Mouse (Mus musculus) heart, adult 2 months (tissue): ENCODE results near the gene Frg2f1. TPM values are rescaled to one million over a fixed set of nuclear protein-coding genes. Genes with fewer than 3 reads are reported as not detected.
A peak's percentile ranks its signal among the peaks of the same experiment; 100 is the strongest.
"Not testable (repeated sequence)": the region's sequence is repeated elsewhere in the genome, so short reads cannot be mapped to it uniquely, and the experiment has no call there.

Experiments used
- DNase-seq, 2 experiments: peaks; one replicate each; pipeline ENCODE4 v3.0.0; 2021
- H3K27ac ChIP-seq: fragments of 200-600 bp; 2 replicates; pipeline ENCODE4 v1.8.1; 2022
- H3K27me3 ChIP-seq: fragments of 200-500 bp; 2 replicates; pipeline ENCODE4 v1.6.1; 2012; ENCODE audit warnings: mild to moderate bottlenecking, low read length, inconsistent platforms, mixed read lengths; ENCODE audit not compliant: control insufficient read depth, insufficient read depth
- H3K36me3 ChIP-seq: fragments of 200-500 bp; 2 replicates; pipeline ENCODE4 v1.6.1; 2012; ENCODE audit warnings: low read length, inconsistent platforms; ENCODE audit not compliant: control insufficient read depth, insufficient read depth
- H3K4me1 ChIP-seq: fragments of 200-500 bp; 2 replicates; pipeline ENCODE4 v1.6.1; 2011; ENCODE audit warnings: low read length; ENCODE audit not compliant: control insufficient read depth, insufficient read depth
- H3K4me3 ChIP-seq: fragments of 200-600 bp; 2 replicates; pipeline ENCODE4 v1.8.1; 2022
- H3K79me2 ChIP-seq: fragments of 200-500 bp; replicated peaks from 2 replicates; pipeline ENCODE4 v1.6.1; 2012; ENCODE audit warnings: mild to moderate bottlenecking, inconsistent platforms, low read length, moderate library complexity, mixed read lengths; ENCODE audit not compliant: control insufficient read depth, insufficient read depth
- H3K9ac ChIP-seq: fragments of 200-500 bp; 2 replicates; pipeline ENCODE4 v1.6.1; 2012; ENCODE audit warnings: low read depth, mild to moderate bottlenecking, control low read depth, inconsistent platforms, low read length, mixed read lengths
- CTCF ChIP-seq: fragments of 200-600 bp; IDR thresholded peaks from 2 replicates; pipeline ENCODE4 v1.8.1; 2022; ENCODE audit warnings: antibody characterized with exemption, mild to moderate bottlenecking, moderate library complexity
- EP300 ChIP-seq: fragments of 200-500 bp; IDR thresholded peaks from 2 replicates; pipeline ENCODE4 v1.6.1; 2011; ENCODE audit warnings: low read depth, low read length, control low read depth; ENCODE audit not compliant: insufficient read depth
- POLR2A ChIP-seq: fragments of 200-500 bp; IDR thresholded peaks from 2 replicates; pipeline ENCODE4 v1.6.1; 2011; ENCODE audit warnings: mild to moderate bottlenecking, low read depth, low read length, control low read depth; ENCODE audit not compliant: insufficient read depth
- WGBS: fragments of 180-500 bp; shearing (Covaris S2); methylation state at CpG from one replicate; pipeline ENCODE4 v1.1.7; 2018; 5-methylcytosine and 5-hydroxymethylcytosine counted together
- intact Hi-C: fragments of 180-260 bp; cut with DNase I; formaldehyde crosslinking; loops from one replicate; pipeline ENCODE4 v1.15.1; 2025
- polyA plus RNA-seq: library from polyadenylated mRNA; depleted of rRNA; stranded (reverse); fragments of >200 nt; gene quantifications from 2 replicates; pipeline ENCODE4 v1.2.3, GENCODE M21; 2012
- total RNA-seq, 2 experiments: library from RNA; stranded (reverse); gene quantifications; 2 replicates each; pipeline ENCODE4 v1.2.3; 2021

Gene Frg2f1
- total and polyA plus RNA-seq, 3 experiments: 3.8 to 6.7 (median 6.3) TPM

GRCm38 (mm10) chr4:119563136-119563535 is 23.8 kb upstream of the Frg2f1 start:
- H3K79me2 ChIP-seq: peaks cover 4% of the 10 kb centered on the region
- H3K36me3 ChIP-seq: peaks cover 7% of the 10 kb centered on the region
- H3K4me1 ChIP-seq: peaks cover 3% of the 10 kb centered on the region
- H3K9ac ChIP-seq: no peak overlapping the region
- H3K27ac ChIP-seq: no peak overlapping the region
- no peak overlapping the region for H3K4me3 ChIP-seq
- intact Hi-C loops: no loop called here
- no peaks in the 10 kb centered on the region for H3K27me3 ChIP-seq
- TF ChIP-seq POLR2A (no peak), CTCF (no peak), EP300 (no peak)
- DNase-seq: peak; percentile 24 to 36

GRCm38 (mm10) chr4:119555466-119555865 is 16.1 kb upstream of the Frg2f1 start:
- intact Hi-C loops: no loop called here
- peaks cover 4% of the 10 kb centered on the region for H3K79me2 ChIP-seq
- DNase-seq: no peak
- H3K36me3 ChIP-seq: peaks cover 17% of the 10 kb centered on the region
- TF ChIP-seq EP300 (no peak), CTCF (no peak), POLR2A (no peak)
- H3K27ac ChIP-seq: no peak overlapping the region
- H3K27me3 ChIP-seq: no peaks in the 10 kb centered on the region
- peaks cover 7% of the 10 kb centered on the region for H3K4me1 ChIP-seq
- H3K9ac ChIP-seq: no peak overlapping the region
- no peak overlapping the region for H3K4me3 ChIP-seq
- WGBS: 56% methylated on average over 2 of the region's 2 CpGs

GRCm38 (mm10) chr4:119550864-119551263 is 11.5 kb upstream of the Frg2f1 start:
- peaks cover 17% of the 10 kb centered on the region for H3K36me3 ChIP-seq
- TF ChIP-seq CTCF (no peak), POLR2A (no peak), EP300 (no peak)
- intact Hi-C loops: loop anchor here (5.0 kb wide), 1 partner anchor 41 kb away; no protein-coding TSS in a partner anchor
- peaks cover 4% of the 10 kb centered on the region for H3K79me2 ChIP-seq
- H3K4me3 ChIP-seq: no peak overlapping the region
- peaks cover 8% of the 10 kb centered on the region for H3K4me1 ChIP-seq
- no peak overlapping the region for H3K9ac ChIP-seq
- 8% methylated on average over 1 of the region's 1 CpGs for WGBS
- no peaks in the 10 kb centered on the region for H3K27me3 ChIP-seq
- no peak overlapping the region; the same call in 1 of the 2 replicates for H3K27ac ChIP-seq
- DNase-seq: no peak

GRCm38 (mm10) chr4:119540533-119540890 is 1.2 kb upstream of the Frg2f1 start:
- Histone ChIP-seq H3K9ac (peak overlapping the region; percentile 97; the same call in 1 of the 2 replicates), H3K4me1 (peaks cover 7% of the 10 kb centered on the region), H3K27me3 (no peaks in the 10 kb centered on the region), H3K79me2 (no peaks in the 10 kb centered on the region; the same call in none of the 2 replicates), H3K27ac (peak overlapping the region; percentile 17; the same call in 1 of the 2 replicates), H3K36me3 (peaks cover 9% of the 10 kb centered on the region), H3K4me3 (peak overlapping the region; percentile 94)
- intact Hi-C loops: loop anchor here (5.0 kb wide), 1 partner anchor 192 kb away; the partner anchor contains the start of gene Hivep3
- TF ChIP-seq EP300: no peak
- no peak for DNase-seq
- WGBS: 4% methylated on average over 10 of the region's 10 CpGs

- Histone ChIP-seq H3K36me3 (peaks cover 9% of the 10 kb centered on the region), H3K9ac (peak overlapping the region; percentile 97), H3K4me1 (peaks cover 7% of the 10 kb centered on the region), H3K27ac (peak overlapping the region; percentile 99), H3K27me3 (no peaks in the 10 kb centered on the region), H3K4me3 (peak overlapping the region; percentile 94), H3K79me2 (no peaks in the 10 kb centered on the region; the same call in none of the 2 replicates)
- TF ChIP-seq EP300: no peak
- TF ChIP-seq POLR2A: no peak
- no peak for TF ChIP-seq CTCF
- intact Hi-C loops: loop anchor here (1.0 to 5.0 kb wide), 5 partner anchors 77 to 293 kb away; partner anchors contain the start of genes Hivep3, Ppcs and Zmynd12
- WGBS: under 1% methylated on average over 62 of the region's 76 CpGs
- no peak for DNase-seq
Observed at GRCm38 (mm10) chr4:119539836-119540532, 655 bp upstream of the Frg2f1 start.

- intact Hi-C loops: loop anchor here (5.0 kb wide), 2 partner anchors 90 to 290 kb away; no protein-coding TSS in a partner anchor
- Histone ChIP-seq H3K4me3 (no peak overlapping the region), H3K36me3 (peaks cover 7% of the 10 kb centered on the region), H3K79me2 (no peaks in the 10 kb centered on the region; the same call in none of the 2 replicates), H3K9ac (no peak overlapping the region), H3K4me1 (peaks cover 7% of the 10 kb centered on the region), H3K27ac (no peak overlapping the region), H3K27me3 (no peaks in the 10 kb centered on the region)
- TF ChIP-seq CTCF (no peak), POLR2A (no peak), EP300 (no peak)
- WGBS: 92% methylated on average over 4 of the region's 4 CpGs
- no peak for DNase-seq
Observed at GRCm38 (mm10) chr4:119537436-119537835, 1.9 kb downstream of the Frg2f1 start.

GRCm38 (mm10) chr4:119536615-119537014 is 2.7 kb downstream of the Frg2f1 start, which contains the start of gene Foxj3:
TSS of gene Foxj3 (plus strand) at chr4:119537004.
- WGBS: 97% methylated on average over 4 of the region's 4 CpGs
- intact Hi-C loops: loop anchor here (5.0 kb wide), 2 partner anchors 91 to 289 kb away; no protein-coding TSS in a partner anchor
- not testable (repeated sequence) for H3K4me3 ChIP-seq, H3K4me1 ChIP-seq, H3K27me3 ChIP-seq, H3K9ac ChIP-seq, H3K36me3 ChIP-seq, H3K79me2 ChIP-seq, DNase-seq, H3K27ac ChIP-seq
